Mouse (Mus musculus) MEL (cell line): ENCODE data around the gene Fam149a. TPM values are rescaled to one million over a fixed set of nuclear protein-coding genes. Genes with fewer than 3 reads are reported as not detected.

ENCODE experiments used
- DNase-seq: peaks from one replicate; pipeline ENCODE4 v3.0.0; 2011; ENCODE audit warnings: low read depth, low spot score
- H3K27ac ChIP-seq: 2 replicates; pipeline ENCODE4 v1.5.1; 2012; ENCODE audit warnings: low read depth, mild to moderate bottlenecking, control low read depth, low read length, moderate library complexity; ENCODE audit not compliant: control insufficient read depth
- H3K27me3 ChIP-seq, 2 experiments: fragments of 150-350 bp in 1 of 2; sonication (generic) in 1 of 2; 2 replicates each; pipeline ENCODE4 v1.6.1; 2012; ENCODE audit warnings: low read length in 2 of 2, mild to moderate bottlenecking in 2 of 2, improper control_type of control experiment in 1 of 2, moderate library complexity in 1 of 2; ENCODE audit not compliant: insufficient read depth in 2 of 2, control insufficient read depth in 1 of 2
- H3K36me3 ChIP-seq, 2 experiments: 2 replicates each; pipeline ENCODE4 v1.6.1; 2012 to 2014; ENCODE audit warnings: low read length in 2 of 2, improper control_type of control experiment in 1 of 2, inconsistent platforms in 1 of 2, mild to moderate bottlenecking in 1 of 2; ENCODE audit not compliant: insufficient read depth in 2 of 2, control insufficient read depth in 1 of 2
- H3K4me1 ChIP-seq, 2 experiments: fragments of 150-350 bp in 1 of 2; sonication (generic) in 1 of 2; 2 replicates each; pipeline ENCODE4 v1.6.1; 2012; ENCODE audit warnings: low read length in 2 of 2, improper control_type of control experiment in 1 of 2, mild to moderate bottlenecking in 1 of 2; ENCODE audit not compliant: insufficient read depth in 2 of 2, control insufficient read depth in 1 of 2
- H3K4me3 ChIP-seq, 2 experiments: fragments of 150-350 bp in 1 of 2; sonication (generic) in 1 of 2; 2 replicates each; pipeline ENCODE4 v1.5.1; 2012; ENCODE audit warnings: low read depth in 2 of 2, low read length in 2 of 2, mild to moderate bottlenecking in 2 of 2, moderate library complexity in 2 of 2, control low read depth in 1 of 2, improper control_type of control experiment in 1 of 2; ENCODE audit not compliant: control insufficient read depth in 1 of 2, insufficient read depth in 1 of 2
- H3K79me2 ChIP-seq: 2 replicates; pipeline ENCODE4 v1.6.1; 2012; ENCODE audit warnings: mild to moderate bottlenecking, low read length, moderate library complexity; ENCODE audit not compliant: control insufficient read depth, poor library complexity, insufficient read depth
- H3K9ac ChIP-seq: 2 replicates; pipeline ENCODE4 v1.6.1; 2012; ENCODE audit warnings: low read depth, mild to moderate bottlenecking, control low read depth, low read length, moderate library complexity; ENCODE audit not compliant: control insufficient read depth, poor library complexity, severe bottlenecking
- H3K9me3 ChIP-seq: fragments of 150-350 bp; sonication (generic); replicated peaks from 2 replicates; pipeline ENCODE4 v1.6.1; 2012; ENCODE audit warnings: mild to moderate bottlenecking, low read length, improper control_type of control experiment, moderate library complexity; ENCODE audit not compliant: insufficient read depth
- BHLHE40 ChIP-seq: IDR thresholded peaks from 2 replicates; pipeline ENCODE4 v1.6.1; 2012; ENCODE audit warnings: low read depth, mild to moderate bottlenecking, inconsistent platforms, low read length, improper control_type of control experiment, borderline replicate concordance
- CHD1 ChIP-seq: IDR thresholded peaks from 2 replicates; pipeline ENCODE4 v1.6.1; 2012; ENCODE audit warnings: low read depth, mild to moderate bottlenecking, inconsistent platforms, low read length, improper control_type of control experiment
- CHD2 ChIP-seq: IDR thresholded peaks from 2 replicates; pipeline ENCODE4 v1.6.1; 2011; ENCODE audit warnings: low read length, improper control_type of control experiment
- CTCF ChIP-seq, 3 experiments: IDR thresholded peaks in 2 of 3; conservative IDR thresholded peaks in 1 of 3; 2 replicates each; pipeline ENCODE4 v1.5.1; 2011 to 2012; ENCODE audit warnings: low read length in 3 of 3, low read depth in 2 of 3, mild to moderate bottlenecking in 2 of 3, improper control_type of control experiment in 1 of 3, inconsistent platforms in 1 of 3, mixed read lengths in 1 of 3, moderate library complexity in 1 of 3; ENCODE audit not compliant: control insufficient read depth in 1 of 3, insufficient read depth in 1 of 3, poor library complexity in 1 of 3, severe bottlenecking in 1 of 3
- E2F4 ChIP-seq: IDR thresholded peaks from 2 replicates; pipeline ENCODE4 v1.6.1; 2011; ENCODE audit warnings: low read depth, low read length, improper control_type of control experiment, borderline replicate concordance
- ELF1 ChIP-seq: IDR thresholded peaks from 2 replicates; pipeline ENCODE4 v1.6.1; 2014; ENCODE audit warnings: low read depth, mild to moderate bottlenecking, inconsistent platforms, low read length, improper control_type of control experiment, moderate library complexity
- HCFC1 ChIP-seq: IDR thresholded peaks from 2 replicates; pipeline ENCODE4 v1.6.1; 2012; ENCODE audit warnings: low read depth, mild to moderate bottlenecking, inconsistent platforms, low read length, improper control_type of control experiment, moderate library complexity
- KAT2A ChIP-seq: conservative IDR thresholded peaks from 2 replicates; pipeline ENCODE4 v1.6.1; 2012; ENCODE audit warnings: low read depth, low read length, improper control_type of control experiment, inconsistent platforms
- MAFK ChIP-seq: IDR thresholded peaks from 2 replicates; pipeline ENCODE4 v1.6.1; 2011; ENCODE audit warnings: low read depth, mild to moderate bottlenecking, low read length, improper control_type of control experiment, borderline replicate concordance
- MAX ChIP-seq: IDR thresholded peaks from 2 replicates; pipeline ENCODE4 v1.6.1; 2011; ENCODE audit warnings: low read length, improper control_type of control experiment
- MEF2A ChIP-seq: IDR thresholded peaks from 2 replicates; pipeline ENCODE4 v1.6.1; 2014; ENCODE audit warnings: low read depth, mild to moderate bottlenecking, inconsistent platforms, low read length, improper control_type of control experiment; ENCODE audit not compliant: poor library complexity, insufficient replicate concordance, severe bottlenecking; ENCODE audit errors: extremely low read depth
- MYB ChIP-seq: IDR thresholded peaks from 2 replicates; pipeline ENCODE4 v1.6.1; 2011; ENCODE audit warnings: mild to moderate bottlenecking, low read depth, low read length, improper control_type of control experiment
- MYC ChIP-seq: IDR thresholded peaks from 2 replicates; pipeline ENCODE4 v1.6.1; 2011; ENCODE audit warnings: low read depth, mild to moderate bottlenecking, low read length, improper control_type of control experiment, moderate library complexity
- NRF1 ChIP-seq: IDR thresholded peaks from 2 replicates; pipeline ENCODE4 v1.6.1; 2014; ENCODE audit warnings: low read depth, mild to moderate bottlenecking, inconsistent platforms, low read length, improper control_type of control experiment, moderate library complexity; ENCODE audit not compliant: poor library complexity, insufficient read depth, severe bottlenecking
- POLR2A ChIP-seq, 2 experiments: IDR thresholded peaks; 2 replicates each; pipeline ENCODE4 v1.6.1; 2011 to 2012; ENCODE audit warnings: low read length in 2 of 2, mild to moderate bottlenecking in 2 of 2, control low read depth in 1 of 2, improper control_type of control experiment in 1 of 2, low read depth in 1 of 2, moderate library complexity in 1 of 2; ENCODE audit not compliant: control insufficient read depth in 1 of 2, insufficient read depth in 1 of 2, poor library complexity in 1 of 2
- POLR2AphosphoS5 ChIP-seq: IDR thresholded peaks from 2 replicates; pipeline ENCODE4 v1.6.1; 2012; ENCODE audit warnings: low read depth, borderline replicate concordance, mild to moderate bottlenecking, inconsistent platforms, low read length, moderate library complexity, mixed read lengths
- RCOR1 ChIP-seq: IDR thresholded peaks from 2 replicates; pipeline ENCODE4 v1.6.1; 2012; ENCODE audit warnings: low read depth, mild to moderate bottlenecking, inconsistent platforms, low read length, improper control_type of control experiment
- SIN3A ChIP-seq: IDR thresholded peaks from 2 replicates; pipeline ENCODE4 v1.6.1; 2012; ENCODE audit warnings: low read length, improper control_type of control experiment, inconsistent platforms
- TAL1 ChIP-seq: IDR thresholded peaks from 2 replicates; pipeline ENCODE4 v1.6.1; 2012; ENCODE audit warnings: mild to moderate bottlenecking, inconsistent platforms, low read length, moderate library complexity, mixed read lengths
- UBTF ChIP-seq: IDR thresholded peaks from 2 replicates; pipeline ENCODE4 v1.6.1; 2012; ENCODE audit warnings: low read depth, mild to moderate bottlenecking, inconsistent platforms, low read length, improper control_type of control experiment, moderate library complexity, borderline replicate concordance; ENCODE audit not compliant: insufficient read depth
- USF1 ChIP-seq: IDR thresholded peaks from 2 replicates; pipeline ENCODE4 v1.6.1; 2014; ENCODE audit warnings: low read depth, mild to moderate bottlenecking, inconsistent platforms, low read length, improper control_type of control experiment, moderate library complexity
- USF2 ChIP-seq, 2 experiments: IDR thresholded peaks; 2 replicates each; pipeline ENCODE4 v1.6.1; 2011 to 2012; ENCODE audit warnings: improper control_type of control experiment in 2 of 2, low read length in 2 of 2, borderline replicate concordance in 1 of 2, inconsistent platforms in 1 of 2, low read depth in 1 of 2, mild to moderate bottlenecking in 1 of 2; ENCODE audit not compliant: insufficient read depth in 1 of 2
- ZC3H11A ChIP-seq: IDR thresholded peaks from 2 replicates; pipeline ENCODE4 v1.6.1; 2012; ENCODE audit warnings: low read depth, mild to moderate bottlenecking, inconsistent platforms, low read length, improper control_type of control experiment
- ZKSCAN1 ChIP-seq: IDR thresholded peaks from 2 replicates; pipeline ENCODE4 v1.6.1; 2012; ENCODE audit warnings: low read depth, mild to moderate bottlenecking, inconsistent platforms, low read length, improper control_type of control experiment, moderate library complexity
- ZNF384 ChIP-seq: IDR thresholded peaks from 2 replicates; pipeline ENCODE4 v1.6.1; 2012; ENCODE audit warnings: low read depth, mild to moderate bottlenecking, inconsistent platforms, low read length, improper control_type of control experiment
- polyA plus RNA-seq, 2 experiments: library from polyadenylated mRNA; stranded (reverse) in 1 of 2; unstranded in 1 of 2; fragments of >175 nt in 1 of 2; fragments of >200 nt in 1 of 2; gene quantifications; 2 replicates each; pipeline versions ENCODE4 v1.2.1 to v1.2.4; 2012; ENCODE audit warnings: low replicate concordance in 2 of 2, low read depth in 1 of 2; ENCODE audit not compliant: insufficient read length in 2 of 2, insufficient read depth in 1 of 2, missing spikeins in 1 of 2
- total RNA-seq: library from RNA; depleted of rRNA; stranded (reverse); fragments of 300-350 nt; gene quantifications from 2 replicates; pipeline ENCODE4 v1.2.3, GENCODE M21; 2012

Fam149a gene
- total and polyA plus RNA-seq, 3 experiments: not detected

DNA sequence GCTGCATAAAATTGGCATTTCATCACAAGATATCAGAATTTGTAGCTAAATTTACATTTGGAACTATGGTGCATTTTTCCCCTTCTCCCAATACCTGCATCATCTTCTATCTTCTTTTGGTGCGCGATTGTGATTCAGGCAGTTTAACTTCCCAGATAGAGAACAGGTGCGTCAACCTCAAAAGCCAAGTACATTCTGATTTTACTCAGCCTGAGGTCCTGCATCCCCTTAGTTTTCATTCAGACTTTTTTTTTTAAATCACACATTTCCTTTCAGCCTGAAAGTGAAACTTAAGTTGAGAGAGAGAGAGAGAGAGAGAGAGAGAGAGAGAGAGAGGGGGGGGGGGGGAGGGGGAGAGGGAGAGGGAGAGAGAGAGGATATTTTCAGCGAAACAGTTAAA, 27.6 kb upstream of the Fam149a start:
- TF ChIP-seq MEF2A (no peak), POLR2AphosphoS5 (no peak), HCFC1 (no peak), UBTF (no peak), POLR2A (IDR thresholded peaks at IDR 0.05; ENCODE audit: control insufficient read depth in 1 of 2, insufficient read depth in 1 of 2, low read depth in 1 of 2, low read length in 2 of 2, poor library complexity in 1 of 2) (no peak), TAL1 (no peak), NRF1 (no peak), E2F4 (no peak), BHLHE40 (no peak), KAT2A (no peak), CHD2 (no peak), MAX (no peak), USF2 (IDR thresholded peaks at IDR 0.05; ENCODE audit: borderline replicate concordance in 1 of 2, insufficient read depth in 1 of 2, low read depth in 1 of 2, low read length in 2 of 2) (no peak)
- Histone ChIP-seq H3K79me2 (no peaks in the 10 kb centered on the region), H3K9ac (no peak overlapping the region), H3K27me3 (no peaks in the 10 kb centered on the region), H3K4me3 (peak overlapping the region; percentile 71 to 73; a peak in 2 of 4 replicates), H3K9me3 (no peaks in the 10 kb centered on the region), H3K4me1 (no peaks in the 10 kb centered on the region), H3K36me3 (no peaks in the 10 kb centered on the region), H3K27ac (no peak overlapping the region)
- DNase-seq: no peak

DNA sequence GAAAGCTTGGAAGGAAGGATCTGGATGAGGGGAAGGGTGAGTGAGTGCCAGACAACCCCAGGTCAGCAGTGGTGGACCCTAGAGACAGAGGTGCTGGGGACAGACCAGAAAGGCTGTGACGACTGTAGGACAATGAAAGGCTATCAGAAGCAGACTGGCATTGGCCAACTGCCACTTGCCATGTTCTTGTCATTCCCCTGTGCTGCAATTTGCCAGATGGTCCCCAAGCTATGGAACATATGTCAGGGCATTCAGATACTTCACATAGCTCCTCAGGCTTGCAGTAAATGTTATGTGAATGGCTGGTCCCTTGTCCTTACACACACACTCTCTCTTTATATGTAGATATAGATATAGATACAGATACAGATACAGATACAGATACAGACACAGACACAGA, 1.2 kb upstream of the Fam149a start:
- Histone ChIP-seq H3K9me3 (no peaks in the 10 kb centered on the region), H3K4me3 (no peak overlapping the region), H3K9ac (no peak overlapping the region), H3K4me1 (no peaks in the 10 kb centered on the region), H3K79me2 (no peaks in the 10 kb centered on the region), H3K27me3 (no peaks in the 10 kb centered on the region), H3K27ac (no peak overlapping the region), H3K36me3 (no peaks in the 10 kb centered on the region)
- no peak for TF ChIP-seq UBTF
- TF ChIP-seq RCOR1: no peak
- TF ChIP-seq USF1: no peak
- TF ChIP-seq MAFK: no peak
- TF ChIP-seq TAL1: no peak
- TF ChIP-seq CHD1: no peak
- TF ChIP-seq CTCF (IDR thresholded peaks at IDR 0.05 in 2 of 3, conservative IDR thresholded peaks at IDR 0.05 in 1 of 3; ENCODE audit: control insufficient read depth in 1 of 3, insufficient read depth in 1 of 3, low read depth in 2 of 3, low read length in 3 of 3, poor library complexity in 1 of 3, severe bottlenecking in 1 of 3): no peak
- TF ChIP-seq MYB: no peak
- TF ChIP-seq ZKSCAN1: no peak
- TF ChIP-seq MYC: no peak
- TF ChIP-seq BHLHE40: no peak
- TF ChIP-seq NRF1: no peak
- TF ChIP-seq ZC3H11A: no peak
- no peak for TF ChIP-seq ZNF384
- no peak for TF ChIP-seq ELF1
- no peak for TF ChIP-seq SIN3A
- no peak for DNase-seq
